Mouse (Mus musculus) stomach, embryonic 14.5 days (tissue): ENCODE data around the gene Mgat4d. TPM values are rescaled to one million over a fixed set of nuclear protein-coding genes. Genes with fewer than 3 reads are reported as not detected.

ENCODE experiments used
- ATAC-seq: fragments of 200-750 bp; cut with Nextera tagmentation; 2 replicates; pipeline ENCODE4 v1.8.0; 2017; ENCODE audit warnings: low read depth, moderate TSS enrichment; ENCODE audit not compliant: insufficient number of reproducible peaks, insufficient read depth, low FRiP score
- H3K27ac ChIP-seq: fragments of 300-500 bp; sonication (generic); 2 replicates; pipeline ENCODE4 v1.5.1; 2014; ENCODE audit warnings: mild to moderate bottlenecking, low read length, moderate library complexity, mixed read lengths
- H3K27me3 ChIP-seq: fragments of 300-500 bp; sonication (generic); 2 replicates; pipeline ENCODE4 v1.6.1; 2014; ENCODE audit warnings: low read length, control low read depth, mixed read lengths; ENCODE audit not compliant: control insufficient read depth, insufficient read depth
- H3K36me3 ChIP-seq: fragments of 300-500 bp; sonication (generic); 2 replicates; pipeline ENCODE4 v1.6.1; 2014; ENCODE audit warnings: mild to moderate bottlenecking, control low read depth, low read length, moderate library complexity, mixed read lengths; ENCODE audit not compliant: control insufficient read depth, insufficient read depth
- H3K4me1 ChIP-seq: fragments of 300-500 bp; sonication (generic); 2 replicates; pipeline ENCODE4 v1.6.1; 2014; ENCODE audit warnings: low read length, control low read depth, mixed read lengths; ENCODE audit not compliant: control insufficient read depth, insufficient read depth
- H3K4me2 ChIP-seq: fragments of 300-500 bp; sonication (generic); replicated peaks from 2 replicates; pipeline ENCODE4 v1.6.1; 2014; ENCODE audit warnings: low read depth, low read length, control low read depth
- H3K4me3 ChIP-seq: fragments of 300-500 bp; sonication (generic); 2 replicates; pipeline ENCODE4 v1.5.1; 2014; ENCODE audit warnings: low read depth, low read length, control low read depth
- H3K9ac ChIP-seq: fragments of 300-500 bp; sonication (generic); replicated peaks from 2 replicates; pipeline ENCODE4 v1.6.1; 2014; ENCODE audit warnings: low read depth, mild to moderate bottlenecking, control low read depth, low read length, moderate library complexity, mixed read lengths
- H3K9me3 ChIP-seq: fragments of 300-500 bp; sonication (generic); 2 replicates; pipeline ENCODE4 v1.6.1; 2016; ENCODE audit warnings: low read depth, low read length, control low read depth; ENCODE audit not compliant: control insufficient read depth
- WGBS: fragments of 180-500 bp; shearing (Covaris S2); extraction: QIAGEN DNeasy Blood & Tissue Kit; methylation state at CpG from one replicate; pipeline ENCODE4 v1.1.7; 2014; 5-methylcytosine and 5-hydroxymethylcytosine counted together
- polyA plus RNA-seq: library from polyadenylated mRNA; unstranded; fragments of >200 nt; fragmentation: Nextera tagmentation; extraction: Ambion mirVana; gene quantifications from 2 replicates; pipeline ENCODE4 v1.2.1, GENCODE M21; 2014

The Mgat4d gene
- polyA plus RNA-seq, 1 experiment from 2014 or later, result not detected

- no peak for ATAC-seq
- H3K9me3 ChIP-seq, result no peaks in the 10 kb centered on the region
- H3K36me3 ChIP-seq, result no peaks in the 10 kb centered on the region
- 74% methylated on average over 6 of the region's 6 CpGs for WGBS
- no peaks in the 10 kb centered on the region for H3K4me1 ChIP-seq
- H3K9ac ChIP-seq, result no peak overlapping the region
- no peaks in the 10 kb centered on the region for H3K27me3 ChIP-seq
- H3K27ac ChIP-seq, result no peak overlapping the region
- no peak overlapping the region for H3K4me3 ChIP-seq
- no peak overlapping the region for H3K4me2 ChIP-seq
These were observed 48.4 kb downstream of the Mgat4d start for GRCm38 (mm10) chr8:83396680-83397079.

GRCm38 (mm10) chr8:83397726-83398125 lies 49.5 kb downstream of the Mgat4d start:
- Histone ChIP-seq H3K4me2 (no peak overlapping the region), H3K4me3 (no peak overlapping the region), H3K27me3 (no peaks in the 10 kb centered on the region), H3K36me3 (no peaks in the 10 kb centered on the region), H3K27ac (no peak overlapping the region), H3K9ac (no peak overlapping the region), H3K9me3 (no peaks in the 10 kb centered on the region), H3K4me1 (no peaks in the 10 kb centered on the region)
- 67% methylated on average over 4 of the region's 4 CpGs for WGBS
- ATAC-seq, result no peak

- H3K27me3 ChIP-seq, result no peaks in the 10 kb centered on the region
- H3K4me2 ChIP-seq, result no peak overlapping the region
- no peak overlapping the region for H3K27ac ChIP-seq
- H3K4me3 ChIP-seq, result no peak overlapping the region
- H3K9ac ChIP-seq, result no peak overlapping the region
- H3K4me1 ChIP-seq, result no peaks in the 10 kb centered on the region
- no peak for ATAC-seq
- no peaks in the 10 kb centered on the region for H3K9me3 ChIP-seq
- 76% methylated on average over 10 of the region's 10 CpGs for WGBS
- no peaks in the 10 kb centered on the region for H3K36me3 ChIP-seq
These were observed 57.3 kb downstream of the Mgat4d start for GRCm38 (mm10) chr8:83405548-83405947.

GRCm38 (mm10) chr8:83406836-83407235 lies 58.6 kb downstream of the Mgat4d start:
- Histone ChIP-seq H3K9me3 (no peaks in the 10 kb centered on the region), H3K9ac (no peak overlapping the region), H3K4me2 (no peak overlapping the region), H3K27me3 (no peaks in the 10 kb centered on the region), H3K36me3 (no peaks in the 10 kb centered on the region), H3K27ac (no peak overlapping the region), H3K4me3 (no peak overlapping the region), H3K4me1 (no peaks in the 10 kb centered on the region)
- ATAC-seq, result no peak
- WGBS, result 42% methylated on average over 6 of the region's 6 CpGs

GRCm38 (mm10) chr8:83408496-83408895 lies 60.2 kb downstream of the Mgat4d start:
- Histone ChIP-seq H3K27ac (no peak overlapping the region), H3K9me3 (no peaks in the 10 kb centered on the region), H3K4me2 (no peak overlapping the region), H3K9ac (no peak overlapping the region), H3K36me3 (no peaks in the 10 kb centered on the region), H3K4me1 (no peaks in the 10 kb centered on the region), H3K4me3 (no peak overlapping the region), H3K27me3 (no peaks in the 10 kb centered on the region)
- no peak for ATAC-seq
- WGBS, result 83% methylated on average over 7 of the region's 7 CpGs

- no peaks in the 10 kb centered on the region for H3K27me3 ChIP-seq
- H3K9ac ChIP-seq, result no peak overlapping the region
- 94% methylated on average over 15 of the region's 15 CpGs for WGBS
- H3K36me3 ChIP-seq, result no peaks in the 10 kb centered on the region
- H3K4me1 ChIP-seq, result no peaks in the 10 kb centered on the region
- no peak overlapping the region for H3K4me3 ChIP-seq
- no peak for ATAC-seq
- H3K27ac ChIP-seq, result no peak overlapping the region
- no peak overlapping the region for H3K4me2 ChIP-seq
- H3K9me3 ChIP-seq, result no peaks in the 10 kb centered on the region
These were observed 68.6 kb downstream of the Mgat4d start for GRCm38 (mm10) chr8:83416878-83417277.

GRCm38 (mm10) chr8:83417970-83418369 lies 69.7 kb downstream of the Mgat4d start:
- Histone ChIP-seq H3K27ac (no peak overlapping the region), H3K9ac (no peak overlapping the region), H3K9me3 (no peaks in the 10 kb centered on the region), H3K4me3 (no peak overlapping the region), H3K27me3 (no peaks in the 10 kb centered on the region), H3K36me3 (no peaks in the 10 kb centered on the region), H3K4me1 (no peaks in the 10 kb centered on the region), H3K4me2 (no peak overlapping the region)
- 77% methylated on average over 6 of the region's 6 CpGs for WGBS
- ATAC-seq, result no peak

- Histone ChIP-seq H3K27me3 (no peaks in the 10 kb centered on the region), H3K4me3 (no peak overlapping the region), H3K9ac (no peak overlapping the region), H3K27ac (no peak overlapping the region), H3K4me2 (no peak overlapping the region), H3K4me1 (no peaks in the 10 kb centered on the region), H3K9me3 (no peaks in the 10 kb centered on the region), H3K36me3 (no peaks in the 10 kb centered on the region)
- ATAC-seq, result no peak
- 81% methylated on average over 11 of the region's 11 CpGs for WGBS
These were observed 70.7 kb downstream of the Mgat4d start for GRCm38 (mm10) chr8:83418805-83419516.

- H3K9ac ChIP-seq, result no peak overlapping the region
- H3K27ac ChIP-seq, result no peak overlapping the region
- no peak for ATAC-seq
These were observed 73.1 kb downstream of the Mgat4d start for GRCm38 (mm10) chr8:83421354-83421753.

More at GRCm38 (mm10) chr8:83421354-83421753, 73.1 kb downstream of the Mgat4d start:
- Histone ChIP-seq H3K4me3 (no peak overlapping the region), H3K36me3 (no peaks in the 10 kb centered on the region), H3K4me1 (no peaks in the 10 kb centered on the region), H3K9me3 (no peaks in the 10 kb centered on the region), H3K27me3 (no peaks in the 10 kb centered on the region), H3K4me2 (no peak overlapping the region)
- 90% methylated on average over 1 of the region's 1 CpGs for WGBS
